Mouse (Mus musculus): ENCODE measurements around the gene Sec61g. TPM values are rescaled to one million over a fixed set of nuclear protein-coding genes. Genes with fewer than 3 reads are reported as not detected.
"Not testable (repeated sequence)": the region's sequence is repeated elsewhere in the genome, so short reads cannot be mapped to it uniquely, and the experiment has no call there.

Gene Sec61g
- polyA plus RNA-seq (2012; rRNA removed) = 28.7 and 42.1 TPM in 2 replicates

DNA sequence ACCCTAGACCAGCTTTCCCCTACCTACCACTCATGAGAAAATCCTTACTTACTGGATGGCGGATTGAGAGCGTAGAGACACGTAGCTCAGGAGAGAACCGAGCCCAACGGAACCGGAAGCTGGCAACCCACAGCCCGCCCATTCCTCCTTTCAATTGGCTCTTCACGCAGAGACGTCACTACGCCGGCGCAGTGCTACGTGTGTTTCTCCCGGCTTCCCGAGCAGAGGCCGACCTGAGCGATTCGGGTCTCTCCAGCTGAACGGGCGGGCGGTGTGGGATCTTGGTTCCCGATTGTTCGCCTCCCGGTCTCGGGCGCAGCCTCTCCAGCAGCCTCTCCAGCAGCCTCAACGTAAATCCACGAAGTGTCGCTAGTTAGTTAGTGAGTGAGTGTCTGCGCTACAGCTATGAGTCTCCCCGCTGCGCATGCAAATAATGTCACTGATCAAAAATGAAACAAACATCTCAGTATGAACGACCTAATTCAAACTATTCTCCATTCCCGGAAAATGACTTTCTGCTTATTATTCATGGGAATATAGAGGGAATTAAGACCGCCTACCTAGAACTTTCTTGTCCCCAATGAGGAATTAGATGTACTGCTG, at the start of gene Sec61g:
Sec61g (minus strand) TSS at position 433 of the 603 bp plus-strand sequence.
- peak; percentile 82 for DNase-seq (ENCODE audit: low spot score)

DNA sequence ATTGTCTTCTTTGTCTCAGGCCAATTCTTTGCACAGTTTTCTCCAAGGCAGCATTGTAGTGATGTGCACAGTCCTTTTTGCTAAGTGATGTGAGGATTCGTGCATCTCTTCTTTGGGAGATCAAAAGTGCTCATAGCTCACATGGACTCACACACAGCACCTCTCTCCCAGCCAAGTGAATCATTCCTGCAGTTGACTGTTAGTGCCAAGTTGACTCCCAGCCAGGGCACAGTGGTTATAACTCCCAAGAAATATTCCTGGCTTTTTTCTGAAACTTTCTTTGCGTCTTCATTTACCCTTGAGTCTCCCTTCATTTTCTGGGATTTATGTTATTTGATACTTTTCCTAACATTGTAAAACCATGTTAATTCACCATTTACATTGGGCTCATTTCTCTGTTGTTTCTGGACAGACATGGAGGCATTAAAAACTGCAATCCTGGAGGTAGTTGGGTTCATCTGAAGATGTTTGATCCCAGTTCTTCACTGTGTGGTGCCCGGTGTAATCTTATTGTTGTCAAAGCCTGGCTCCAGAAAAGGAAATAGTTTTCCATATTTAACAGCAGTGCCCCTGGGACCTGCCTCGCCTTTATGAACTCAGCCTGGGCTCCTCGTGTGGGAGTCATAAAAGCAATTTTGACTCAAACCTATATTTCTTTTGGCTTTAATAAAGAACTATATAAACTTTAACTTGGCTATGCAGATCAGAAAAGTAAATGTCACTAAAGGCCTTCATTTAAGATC, 38.3 kb upstream of the Sec61g start:
- no peak for DNase-seq (ENCODE audit: low spot score)

DNA sequence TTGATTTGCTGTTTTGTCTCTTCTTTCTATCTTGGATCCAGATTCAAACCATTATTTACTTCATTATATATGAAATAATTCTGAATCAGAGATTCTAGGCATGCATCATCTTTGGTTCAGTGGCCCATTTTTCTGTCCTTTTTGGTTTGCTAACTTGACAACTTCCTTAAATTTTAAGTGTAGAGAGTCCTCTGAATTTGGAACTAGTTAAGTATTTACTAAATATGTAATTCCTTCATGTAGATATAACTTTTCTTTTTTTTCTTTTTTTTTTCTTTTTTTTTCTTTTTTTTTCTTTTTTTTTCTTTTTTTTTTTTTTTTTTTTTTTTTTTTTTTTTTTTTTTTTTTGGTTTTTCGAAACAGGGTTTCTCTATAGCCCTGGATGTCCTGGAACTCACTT, 29.1 kb upstream of the Sec61g start:
- DNase-seq (ENCODE audit: low spot score) = no peak

DNA sequence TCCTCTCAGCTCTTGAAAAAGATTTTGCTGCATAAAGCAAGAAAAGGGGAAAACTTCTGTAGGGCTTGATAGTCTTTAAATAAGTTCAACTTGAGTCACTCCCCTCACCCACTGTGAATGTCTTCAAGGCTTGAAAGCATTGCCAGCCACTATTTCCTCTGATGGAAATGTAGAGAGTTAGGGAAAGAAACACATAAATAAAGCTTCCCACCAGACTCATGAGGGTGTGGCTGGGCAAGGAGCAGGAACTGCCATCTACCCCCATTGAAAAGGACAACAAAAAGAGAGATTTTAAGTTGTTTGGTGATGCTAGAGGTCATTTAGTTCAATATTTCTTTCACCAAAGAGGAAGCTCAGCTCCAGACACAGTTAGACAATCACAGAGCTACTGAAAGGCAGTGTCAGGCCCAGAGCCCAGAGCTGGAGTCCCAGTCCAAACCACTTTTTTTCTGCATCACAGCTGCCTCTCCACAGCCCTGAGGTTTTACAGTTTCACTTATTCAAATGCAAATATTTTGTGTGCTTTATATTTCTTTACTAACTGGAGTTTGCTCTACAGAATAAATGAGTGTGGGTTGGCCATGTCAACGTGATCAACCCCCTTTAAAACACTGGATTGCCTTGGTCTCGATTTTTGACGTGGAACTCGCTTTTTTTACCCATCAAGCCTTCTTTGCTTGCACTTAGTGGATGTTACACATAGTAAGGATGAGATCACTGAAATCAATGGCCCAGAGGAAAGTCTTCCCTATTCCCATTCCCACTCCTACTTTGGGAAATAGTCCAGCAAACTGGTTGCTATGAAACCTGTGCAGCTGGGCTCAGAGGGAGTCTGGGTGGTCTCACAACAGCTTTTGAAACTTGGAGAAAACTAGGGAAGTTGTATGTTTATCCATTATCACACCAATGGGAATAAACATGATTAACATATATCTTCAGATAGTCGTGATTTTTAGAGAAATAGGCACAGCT, 26.6 kb upstream of the Sec61g start:
- DNase-seq (ENCODE audit: low spot score) = no peak

DNA sequence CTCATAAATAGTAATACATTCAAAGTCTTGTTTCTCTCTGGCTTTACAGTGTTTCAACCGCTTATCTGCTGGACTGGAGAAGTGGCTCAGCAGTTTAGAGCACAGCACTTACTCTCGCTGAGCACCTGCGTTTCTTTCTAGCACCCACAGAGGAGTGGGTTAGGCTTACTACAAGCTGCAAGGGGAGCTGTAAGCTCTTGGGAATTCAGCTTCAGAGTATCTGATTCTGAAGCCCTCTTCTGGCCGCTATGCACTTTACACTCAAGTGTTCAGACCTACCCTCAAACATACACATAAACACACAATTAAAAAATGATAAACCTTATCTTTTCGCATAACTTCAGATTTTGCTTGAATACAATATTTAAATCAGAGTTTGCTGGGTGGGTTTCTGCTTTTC, 24.6 kb upstream of the Sec61g start:
- no peak for DNase-seq (ENCODE audit: low spot score)

DNA sequence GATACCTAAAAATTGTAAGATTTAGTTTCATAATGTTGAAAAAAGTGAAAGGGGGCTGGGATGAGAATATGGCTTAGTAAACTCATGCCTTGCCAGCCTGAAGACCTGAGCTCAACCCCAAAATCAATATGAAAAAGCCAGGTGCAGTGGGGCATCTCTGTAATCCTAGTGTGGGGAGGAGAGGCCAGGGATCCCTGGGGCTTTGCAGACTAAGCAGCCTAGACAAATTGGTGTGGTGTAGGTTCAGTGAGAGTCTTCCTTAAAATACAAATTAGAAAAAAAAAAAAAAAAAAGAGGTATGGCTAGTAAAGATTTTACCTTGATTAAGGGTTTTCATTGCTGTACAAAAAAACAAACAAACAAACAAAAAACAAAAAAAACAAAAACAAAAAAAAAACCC, 20.6 kb upstream of the Sec61g start:
- DNase-seq (ENCODE audit: low spot score) = no peak

DNA sequence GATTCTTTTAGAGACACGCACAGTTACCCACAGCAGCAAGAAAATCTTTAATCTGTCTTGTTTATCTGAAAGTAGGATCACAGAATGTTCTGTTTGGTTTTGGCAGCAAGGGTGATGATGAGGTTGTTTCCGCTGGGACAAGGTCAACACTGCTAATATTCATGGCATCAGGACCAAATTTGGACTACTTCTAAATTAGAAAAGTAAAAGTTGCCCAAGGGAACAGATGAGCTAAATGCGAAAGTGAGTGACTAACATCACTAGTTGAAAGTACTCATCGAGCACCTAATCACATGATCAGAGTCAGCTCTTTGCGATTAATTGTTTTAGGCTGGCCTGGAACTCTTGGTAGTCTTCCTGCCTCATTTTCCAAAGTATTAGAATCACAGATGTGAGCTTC, 20.1 kb upstream of the Sec61g start:
- no peak for DNase-seq (ENCODE audit: low spot score)

DNA sequence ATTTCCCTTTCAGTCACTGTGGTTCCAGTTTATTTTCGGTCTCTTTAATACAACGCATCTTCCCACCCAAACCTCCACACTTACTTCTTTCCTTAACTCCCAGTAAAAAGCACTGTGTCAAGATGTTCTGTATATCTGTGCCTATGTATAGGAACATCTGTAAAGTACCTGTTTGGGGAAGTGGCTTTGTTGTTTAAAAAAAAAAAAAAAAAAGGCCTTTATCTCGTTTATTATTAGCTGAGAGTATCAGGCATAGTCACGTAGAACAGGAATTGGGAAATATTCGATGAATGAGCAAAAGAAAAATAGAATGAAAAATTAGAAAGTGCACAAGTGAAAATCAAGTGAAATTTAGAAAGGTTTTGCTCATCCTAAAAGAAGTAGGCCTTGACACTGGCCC, 19.5 kb upstream of the Sec61g start:
- no peak for DNase-seq (ENCODE audit: low spot score)

DNA sequence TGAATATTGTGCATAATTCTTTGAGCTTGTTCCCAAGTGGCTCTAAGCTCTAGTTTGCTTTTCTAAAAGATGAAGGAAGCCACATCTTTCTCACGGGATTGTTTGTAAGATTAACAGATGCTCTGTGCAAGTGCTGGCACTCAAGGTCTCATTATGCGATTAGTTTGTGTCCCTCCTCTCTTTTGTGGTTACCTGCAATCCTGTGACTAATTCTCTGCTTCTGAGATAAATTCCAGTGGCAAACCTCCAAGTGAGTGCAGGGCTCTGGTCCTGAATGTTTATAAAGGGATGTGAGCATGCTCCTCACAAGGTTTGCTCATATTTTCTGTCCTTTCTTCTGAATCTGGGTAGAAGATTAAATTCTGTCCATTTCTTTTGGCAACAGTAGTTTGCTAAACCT, 18.2 kb upstream of the Sec61g start:
- DNase-seq (ENCODE audit: low spot score) = no peak

DNA sequence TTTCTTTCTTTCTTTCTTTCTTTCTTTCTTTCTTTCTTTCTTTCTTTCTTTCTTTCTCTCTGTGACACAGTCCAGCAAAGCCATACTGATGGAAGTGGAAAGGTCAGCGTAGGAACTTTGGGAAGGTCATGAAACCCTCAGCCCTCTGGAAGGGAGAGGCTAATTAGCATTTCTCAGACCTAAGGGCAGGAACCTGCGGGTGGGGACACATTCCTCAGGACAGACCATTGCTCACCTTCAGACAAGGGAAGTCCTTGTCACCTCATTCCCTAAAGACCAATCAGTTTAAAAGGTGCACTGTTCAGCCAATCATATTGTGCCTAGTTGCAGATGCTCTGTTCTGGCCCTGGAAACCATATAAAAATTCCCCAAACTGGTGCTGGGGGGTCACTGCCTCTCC, 17.4 kb upstream of the Sec61g start:
- no peak for DNase-seq (ENCODE audit: low spot score)

DNA sequence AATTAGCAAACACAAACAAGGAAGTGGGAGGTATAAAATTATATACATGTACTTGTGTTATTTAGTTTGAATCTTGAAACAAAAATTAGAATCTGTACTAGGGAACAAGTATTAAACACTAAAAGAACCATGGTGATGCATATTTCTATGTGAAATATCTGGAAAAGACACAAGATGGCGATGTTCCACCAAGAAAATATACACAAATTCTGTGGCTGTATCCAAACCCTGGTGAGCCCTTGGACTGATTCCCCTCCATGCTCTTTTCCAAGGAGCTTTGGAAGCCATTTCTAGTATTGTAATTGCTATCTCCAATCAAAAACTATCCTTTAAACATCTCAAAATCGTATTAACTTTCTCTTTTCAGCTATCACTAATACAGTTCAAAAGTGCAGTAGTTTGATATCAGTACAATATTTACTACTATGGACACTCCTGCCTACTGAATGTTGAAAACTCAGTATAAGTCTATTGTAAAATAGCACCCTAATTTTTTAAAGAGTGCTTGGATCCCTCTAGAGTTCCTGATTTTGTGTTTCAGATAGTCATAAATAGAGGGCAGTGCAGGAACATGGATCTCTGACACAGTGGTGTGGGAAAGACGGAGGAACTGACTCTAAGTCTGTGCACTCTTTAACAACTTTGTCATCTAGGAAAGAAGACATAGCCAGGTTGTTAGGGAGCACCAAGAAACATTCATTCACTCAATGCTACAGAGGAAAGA, 16.8 kb upstream of the Sec61g start:
- DNase-seq (ENCODE audit: low spot score) = no peak

DNA sequence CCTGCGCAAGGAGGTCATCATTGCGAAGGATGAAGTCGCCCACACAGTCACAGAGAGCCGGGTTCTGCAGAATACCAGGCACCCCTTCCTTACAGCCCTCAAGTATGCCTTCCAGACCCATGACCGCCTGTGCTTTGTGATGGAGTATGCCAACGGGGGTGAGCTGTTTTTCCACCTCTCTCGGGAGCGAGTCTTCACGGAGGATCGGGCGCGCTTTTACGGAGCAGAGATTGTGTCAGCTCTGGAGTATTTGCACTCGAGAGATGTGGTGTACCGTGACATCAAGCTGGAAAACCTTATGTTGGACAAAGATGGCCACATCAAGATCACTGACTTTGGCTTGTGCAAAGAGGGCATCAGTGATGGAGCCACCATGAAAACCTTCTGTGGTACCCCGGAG, 6.8 kb upstream of the Sec61g start:
- not testable (repeated sequence) for DNase-seq (ENCODE audit: low spot score)

DNA sequence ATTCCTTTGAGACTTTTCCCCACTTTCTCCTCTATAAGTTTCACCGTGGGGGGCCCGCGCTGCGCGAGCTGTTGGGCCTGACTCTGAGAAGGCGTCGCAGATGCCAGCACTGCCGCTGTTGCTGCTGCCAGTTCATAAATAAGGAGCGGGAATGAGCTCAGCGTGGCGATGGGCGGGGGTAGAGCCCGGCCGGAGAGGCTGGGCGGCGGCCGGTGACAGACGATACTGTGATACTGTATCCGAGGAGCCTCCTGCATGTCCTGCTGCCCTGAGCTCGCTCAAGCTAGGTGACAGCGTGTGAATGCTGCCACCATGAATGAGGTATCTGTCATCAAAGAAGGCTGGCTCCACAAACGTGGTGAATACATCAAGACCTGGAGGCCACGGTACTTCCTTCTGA, 5.9 kb upstream of the Sec61g start:
- not testable (repeated sequence) for DNase-seq (ENCODE audit: low spot score)

DNA sequence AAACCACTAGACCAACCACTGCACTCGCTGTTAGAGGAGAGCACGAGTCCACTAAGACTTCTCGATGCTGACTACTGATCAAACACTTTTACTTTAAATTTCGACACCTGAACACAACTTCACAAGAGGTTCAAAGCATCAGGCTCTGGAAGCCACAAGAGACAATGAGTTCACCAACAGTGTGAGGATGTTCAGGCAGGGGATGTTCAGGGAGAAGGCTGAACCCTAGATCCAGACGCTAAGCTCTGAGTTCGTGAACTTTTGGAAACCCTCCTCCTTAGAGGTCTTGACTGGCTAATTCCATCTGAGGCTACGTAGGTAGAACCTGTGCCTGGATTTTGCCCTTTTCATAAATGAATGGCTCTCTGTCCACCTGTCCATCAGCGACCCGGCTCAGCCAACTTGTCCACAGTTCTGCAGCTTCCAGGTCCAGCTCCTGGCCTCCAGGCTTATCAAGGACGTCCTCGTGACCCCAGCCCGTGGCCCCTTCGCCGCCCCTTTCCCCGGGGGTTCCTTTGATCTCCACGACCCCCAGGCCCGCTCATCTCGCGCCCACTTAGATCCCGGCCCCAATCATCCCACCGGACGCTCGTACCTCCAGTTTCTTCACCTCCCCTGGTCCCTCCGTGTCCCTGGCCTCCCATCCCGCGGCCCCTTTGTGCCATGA, 766 bp downstream of the Sec61g start:
- DNase-seq (ENCODE audit: low spot score) = no peak

DNA sequence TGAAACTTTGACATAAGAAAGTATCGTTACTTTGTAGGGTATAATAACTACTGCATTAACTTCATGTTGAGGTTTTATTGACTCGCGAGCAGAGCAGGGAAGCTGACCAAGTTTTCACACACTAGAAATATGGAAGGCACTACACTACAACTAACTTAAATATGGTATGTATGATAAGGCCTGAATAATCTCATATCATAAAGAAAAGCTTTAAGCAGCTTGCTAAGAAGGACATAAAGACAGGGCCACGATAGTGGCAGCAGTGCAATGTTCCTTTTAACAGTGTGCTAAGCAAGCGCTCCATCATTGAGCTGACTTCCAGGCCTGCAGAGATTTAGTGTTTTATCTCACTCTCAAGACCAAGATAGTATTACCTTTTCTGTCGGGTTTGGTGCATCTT, 2.3 kb downstream of the Sec61g start:
- DNase-seq (ENCODE audit: low spot score) = no peak

DNA sequence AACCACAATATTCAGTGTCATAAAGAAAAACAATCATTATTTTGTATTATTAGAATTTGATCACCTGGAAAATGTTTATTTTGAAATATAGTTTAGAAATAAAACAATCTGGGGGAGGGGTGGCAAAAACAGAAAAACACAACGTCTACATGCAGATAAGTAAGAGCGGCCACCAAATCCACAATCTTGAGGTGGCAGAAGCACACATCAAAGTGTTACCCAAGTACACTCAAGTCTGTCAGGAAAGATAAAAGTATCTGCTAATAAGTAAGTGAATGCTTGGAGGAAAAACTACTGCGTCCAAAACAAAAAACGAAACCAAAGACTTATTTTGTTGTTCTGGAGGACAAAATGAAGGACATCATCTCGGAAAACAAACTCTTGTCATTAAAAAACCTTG, 5.1 kb downstream of the Sec61g start:
- no peak for DNase-seq (ENCODE audit: low spot score)

DNA sequence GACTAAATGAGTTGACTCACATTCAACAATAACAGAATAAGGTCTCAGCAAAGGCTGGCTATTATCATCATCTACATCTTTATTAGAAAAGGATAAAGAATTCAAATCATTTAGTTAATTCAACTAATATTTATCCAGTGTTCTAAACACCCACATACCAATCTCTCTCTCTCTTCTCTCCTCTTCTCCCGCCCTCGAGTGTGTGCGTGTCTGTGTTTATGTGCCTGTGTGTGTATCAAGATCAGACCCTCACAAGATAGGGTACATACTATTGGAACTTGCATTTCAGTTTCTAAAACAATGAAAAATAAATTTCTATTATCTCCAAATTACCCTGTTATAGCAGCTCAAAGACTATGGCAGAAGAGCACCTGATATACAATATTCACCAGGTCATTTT, 5.5 kb downstream of the Sec61g start:
- DNase-seq (ENCODE audit: low spot score) = no peak

DNA sequence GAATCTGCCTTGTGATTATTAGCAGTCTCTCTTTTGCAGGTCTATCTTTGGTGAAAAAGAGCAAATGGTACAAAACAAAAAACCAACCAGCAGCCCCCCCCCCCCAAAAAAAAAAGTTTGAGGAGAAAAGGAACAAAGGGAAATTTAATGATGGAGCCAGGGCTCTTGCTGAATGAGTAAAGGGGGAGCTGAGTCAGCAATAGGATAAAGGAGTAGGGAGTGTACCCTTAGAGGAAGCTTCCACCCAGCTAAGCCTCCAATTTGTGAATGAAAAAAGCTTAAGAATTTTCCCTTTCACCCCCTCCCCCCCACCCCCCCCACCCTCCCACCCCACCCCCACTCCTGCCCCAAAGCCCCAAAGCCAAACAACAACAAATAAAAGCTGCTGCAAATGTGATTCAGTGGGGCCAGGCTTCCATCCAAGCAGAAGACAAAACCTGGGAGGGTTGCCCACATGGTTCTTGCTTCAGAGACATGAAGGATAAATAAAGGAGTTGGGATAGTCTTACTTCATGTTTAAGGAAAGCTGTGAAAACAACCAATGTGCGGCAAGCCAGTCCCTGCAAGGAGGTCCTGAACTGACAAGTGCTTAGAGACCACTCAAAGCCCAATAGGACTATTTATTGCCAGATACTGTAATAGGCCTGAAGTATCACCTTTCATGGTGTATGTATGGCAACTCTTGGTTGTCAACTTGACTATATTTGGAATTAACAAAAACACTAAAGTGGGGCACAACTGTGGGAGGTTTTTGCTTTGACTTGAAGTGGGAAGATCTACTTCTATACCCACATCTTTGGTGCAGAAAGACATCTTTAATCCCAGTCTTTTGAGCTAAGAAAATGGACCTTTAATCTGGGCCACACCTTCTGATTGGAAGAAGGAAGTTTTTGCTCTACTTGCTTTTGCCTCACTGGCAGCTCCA, 9.3 kb downstream of the Sec61g start:
- DNase-seq (ENCODE audit: low spot score) = no peak
